Mouse (Mus musculus) lung, postnatal 36 days (tissue): ENCODE results near the gene Sult2b1.

Experiments used
- DNase-seq: peaks from one replicate; pipeline ENCODE4 v3.0.0; 2022; ENCODE audit warnings: mixed read lengths

The Sult2b1 gene

GRCm38 (mm10) chr7:45800546-45801204, 16.2 kb upstream of the Sult2b1 start:
- peak; percentile 70 for DNase-seq

GRCm38 (mm10) chr7:45800001-45800400, 15.5 kb upstream of the Sult2b1 start:
- DNase-seq, result no peak

DNA sequence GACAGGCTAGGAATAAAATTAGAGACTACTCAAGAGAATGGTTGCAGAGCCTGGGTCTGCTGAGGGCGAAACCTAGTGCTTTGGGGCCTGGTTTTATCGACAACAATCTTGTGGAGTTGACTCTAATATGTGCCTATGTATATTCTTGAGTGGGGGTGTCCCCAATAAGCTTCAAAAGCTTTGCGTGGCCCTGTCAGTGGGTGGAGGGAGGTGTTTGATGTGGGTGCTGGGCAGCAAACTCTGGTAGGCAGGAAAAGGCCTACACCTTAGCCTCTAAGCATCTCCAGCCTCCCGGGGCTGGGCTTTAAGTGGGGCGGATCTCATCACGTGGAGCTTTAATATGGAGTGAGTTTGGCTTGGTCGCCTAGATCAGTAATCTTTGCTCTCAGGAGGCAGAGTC, 14.5 kb upstream of the Sult2b1 start:
- DNase-seq, result no peak

DNA sequence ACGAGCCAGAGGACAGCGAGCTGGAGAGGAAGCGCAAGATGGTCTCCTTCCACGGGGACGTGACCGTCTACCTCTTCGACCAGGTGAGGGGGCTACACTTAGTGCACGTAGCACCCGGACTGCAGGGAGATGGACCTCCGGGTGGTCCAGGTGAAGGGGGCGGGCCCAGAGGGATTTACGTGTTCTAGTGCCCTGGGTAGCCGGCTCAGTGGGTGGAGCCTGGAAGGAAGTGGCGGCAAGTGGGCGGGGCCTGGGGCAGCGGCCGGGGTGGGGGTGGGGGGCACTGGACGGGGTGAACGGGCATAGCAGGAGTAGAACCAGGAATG, 14.0 kb upstream of the Sult2b1 start:
- peak; percentile 59 for DNase-seq

GRCm38 (mm10) chr7:45797661-45798510, 13.4 kb upstream of the Sult2b1 start:
- DNase-seq, result no peak

DNA sequence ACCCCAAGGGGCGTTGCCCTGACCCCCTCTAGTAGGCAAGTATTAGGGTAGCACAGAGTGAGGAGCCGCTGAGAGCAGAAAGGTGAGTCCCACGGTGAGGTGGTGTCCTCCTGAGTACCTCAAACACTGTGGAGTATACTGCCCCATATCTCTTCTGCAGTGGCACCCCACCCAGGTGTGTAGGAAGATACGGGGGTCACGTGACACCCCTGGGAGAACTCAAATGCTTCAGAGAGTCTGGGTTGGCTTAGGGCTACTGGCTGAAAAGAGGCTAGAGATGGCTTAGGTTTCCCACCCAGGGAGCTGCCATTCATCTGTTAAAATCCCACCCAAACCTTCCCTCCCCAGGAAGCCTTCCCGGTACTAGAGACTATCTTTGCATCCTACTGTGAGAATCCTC, 12.5 kb upstream of the Sult2b1 start:
- DNase-seq, result no peak

DNA sequence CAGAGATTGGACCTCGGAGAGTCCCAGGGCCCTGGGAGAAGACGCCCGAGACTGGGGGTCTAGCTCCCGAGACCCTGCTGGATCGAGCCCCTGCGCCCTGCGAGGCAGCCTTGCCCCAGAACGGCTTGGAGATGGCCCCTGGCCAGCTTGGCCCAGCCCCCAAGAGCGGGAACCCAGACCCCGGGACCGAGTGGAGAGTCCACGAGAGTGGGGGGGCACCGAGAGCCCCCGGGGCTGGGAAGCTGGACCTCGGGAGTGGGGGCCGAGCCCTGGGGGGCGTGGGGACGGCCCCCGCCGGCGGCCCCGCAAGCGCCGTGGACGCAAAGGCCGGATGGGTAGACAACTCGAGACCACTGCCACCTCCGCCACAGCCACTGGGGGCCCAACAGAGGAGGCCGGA, 10.5 kb upstream of the Sult2b1 start:
- DNase-seq, result no peak

GRCm38 (mm10) chr7:45793969-45794585, 9.6 kb upstream of the Sult2b1 start:
- no peak for DNase-seq

DNA sequence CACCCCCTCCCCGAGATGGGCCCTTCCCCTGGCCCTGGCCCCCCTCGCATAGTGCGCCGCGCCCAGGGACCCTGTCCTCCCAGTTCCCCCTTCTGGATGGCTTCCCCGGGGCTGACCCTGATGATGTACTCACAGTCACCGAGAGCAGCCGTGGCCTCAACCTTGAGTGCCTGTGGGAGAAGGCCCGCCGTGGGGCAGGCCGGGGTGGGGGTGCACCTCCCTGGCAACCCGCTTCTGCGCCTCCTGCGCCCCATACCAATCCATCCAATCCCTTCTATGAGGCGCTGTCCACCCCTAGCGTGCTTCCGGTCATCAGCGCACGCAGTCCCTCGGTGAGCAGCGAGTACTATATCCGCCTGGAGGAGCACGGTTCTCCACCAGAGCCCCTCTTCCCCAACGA, 8.8 kb upstream of the Sult2b1 start:
- no peak for DNase-seq

DNA sequence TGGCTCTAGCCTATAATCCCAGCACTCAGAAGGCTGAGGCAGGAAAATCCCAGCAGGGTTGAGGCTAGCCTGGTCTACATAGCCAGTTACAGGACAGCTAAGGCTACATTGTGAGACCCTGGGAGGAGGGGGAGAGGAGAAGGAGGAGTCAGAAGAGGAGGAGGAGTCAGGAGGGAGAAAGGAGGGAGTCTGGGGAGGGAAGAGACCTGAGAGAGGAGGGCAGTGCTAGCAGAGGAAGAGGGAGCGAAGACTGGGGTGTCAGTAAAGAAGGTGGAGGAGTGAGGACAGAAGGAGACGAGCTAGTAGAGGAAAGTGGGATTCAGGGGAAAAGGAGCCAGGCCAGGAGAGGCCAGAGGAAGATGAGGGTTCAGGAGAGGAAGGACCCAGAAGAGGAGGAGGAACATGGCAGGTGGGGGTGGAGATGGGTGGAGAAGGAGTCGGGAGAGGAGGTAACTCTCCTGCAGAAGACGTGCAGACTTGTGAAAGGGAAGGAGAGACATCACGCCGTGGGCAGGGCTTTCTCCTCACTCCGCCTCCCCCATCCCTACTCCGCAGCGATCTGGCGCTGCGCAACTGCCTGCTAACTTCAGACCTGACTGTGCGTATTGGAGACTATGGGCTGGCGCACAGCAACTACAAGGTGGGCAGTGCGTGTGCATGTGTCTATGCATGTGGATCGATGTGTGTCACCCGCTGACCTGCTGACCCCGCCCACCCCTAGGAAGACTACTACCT, 7.5 kb upstream of the Sult2b1 start:
- no peak for DNase-seq

DNA sequence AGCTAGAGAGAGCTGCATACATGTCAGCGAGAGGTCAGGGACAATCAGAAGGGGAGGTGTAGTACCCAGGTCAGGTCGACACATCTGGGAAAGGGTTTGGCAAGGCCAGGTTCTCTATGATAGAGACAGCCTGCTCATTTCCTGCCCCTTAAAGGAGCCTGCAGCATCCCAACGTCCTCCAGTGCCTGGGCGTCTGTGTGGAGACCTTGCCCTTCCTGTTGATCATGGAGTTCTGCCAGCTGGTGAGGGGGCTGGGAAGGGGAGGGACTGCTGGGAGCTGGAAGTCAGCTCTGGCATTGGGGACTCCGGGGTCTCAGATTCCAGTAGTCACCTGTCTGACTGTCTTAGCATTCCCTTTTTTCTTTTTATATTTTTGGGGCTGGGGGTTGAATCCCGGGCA, 6.3 kb upstream of the Sult2b1 start:
- no peak for DNase-seq

- no peak for DNase-seq
Observed at GRCm38 (mm10) chr7:45787642-45788041, 3.2 kb upstream of the Sult2b1 start.

DNA sequence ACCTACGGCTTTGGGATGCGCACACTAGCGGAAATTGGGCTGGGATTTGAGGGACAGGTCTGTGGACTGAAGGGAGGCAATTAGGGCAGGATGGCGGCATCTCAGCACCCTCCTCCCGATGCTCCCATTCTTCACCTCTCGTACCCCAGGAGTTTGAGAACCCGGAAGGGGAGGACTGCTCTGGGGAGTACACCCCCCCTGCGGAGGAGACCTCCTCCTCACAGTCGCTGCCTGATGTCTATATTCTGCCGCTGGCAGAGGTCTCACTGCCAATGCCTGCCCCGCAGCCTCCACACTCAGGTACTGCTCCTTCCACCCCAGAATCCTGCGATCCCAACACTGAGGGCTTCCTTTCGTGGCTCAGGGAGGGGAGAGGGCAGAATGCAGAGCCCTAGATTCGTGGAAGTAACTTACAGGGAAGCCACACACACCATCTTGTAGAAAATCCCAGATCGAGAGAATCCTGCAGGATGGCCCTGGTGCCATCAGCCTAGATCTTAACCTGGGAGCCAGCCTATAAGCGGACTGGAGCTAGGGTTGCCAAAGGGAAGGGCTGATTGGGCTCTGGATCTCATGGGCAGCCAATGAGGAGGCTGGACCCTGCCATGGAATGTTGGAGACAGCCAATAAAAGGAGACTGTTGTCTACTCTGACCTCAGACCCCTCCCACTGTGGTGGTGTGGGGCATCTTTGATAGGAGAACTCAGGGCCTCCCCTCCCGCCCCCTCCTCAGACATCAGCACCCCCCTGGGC, 2.4 kb upstream of the Sult2b1 start:
- DNase-seq, result no peak

- no peak for DNase-seq
Observed at GRCm38 (mm10) chr7:45786136-45786578, 1.7 kb upstream of the Sult2b1 start.

- DNase-seq, result no peak
Observed at GRCm38 (mm10) chr7:45785388-45786135, 1.1 kb upstream of the Sult2b1 start.

DNA sequence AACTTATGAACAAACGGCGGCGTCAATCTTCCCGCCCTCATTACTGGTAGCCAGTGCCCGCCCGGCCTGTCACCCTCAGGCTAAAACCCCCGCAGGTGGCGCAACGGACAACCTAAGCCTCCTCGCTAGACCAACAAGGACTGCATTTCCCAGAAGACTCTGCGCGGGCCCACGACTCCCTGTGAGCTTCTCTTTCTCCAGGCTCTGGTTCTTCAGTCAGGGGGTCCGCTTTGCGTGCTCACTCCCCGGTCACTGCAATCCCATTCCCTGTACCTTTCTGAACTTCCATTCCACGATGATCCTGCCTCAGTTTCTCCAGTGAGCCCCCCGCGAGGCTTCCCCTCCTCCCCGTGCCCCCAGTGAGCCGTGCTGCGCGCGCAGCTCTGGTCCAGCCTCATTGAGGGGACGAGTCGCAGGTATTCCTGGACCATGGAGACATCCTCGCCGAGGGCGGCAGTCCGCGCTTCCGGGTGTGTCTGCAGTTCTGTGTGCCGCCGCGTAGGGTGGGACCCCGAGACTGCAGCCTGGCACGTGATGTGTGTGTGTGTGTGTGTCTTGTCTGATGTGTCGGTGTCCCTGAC, 868 bp downstream of the Sult2b1 start, which contains the start of gene Lmtk3:
TSS of gene Lmtk3 (plus strand) at position 228 of the 581 bp plus-strand sequence.
- DNase-seq, result peak; percentile 85

DNA sequence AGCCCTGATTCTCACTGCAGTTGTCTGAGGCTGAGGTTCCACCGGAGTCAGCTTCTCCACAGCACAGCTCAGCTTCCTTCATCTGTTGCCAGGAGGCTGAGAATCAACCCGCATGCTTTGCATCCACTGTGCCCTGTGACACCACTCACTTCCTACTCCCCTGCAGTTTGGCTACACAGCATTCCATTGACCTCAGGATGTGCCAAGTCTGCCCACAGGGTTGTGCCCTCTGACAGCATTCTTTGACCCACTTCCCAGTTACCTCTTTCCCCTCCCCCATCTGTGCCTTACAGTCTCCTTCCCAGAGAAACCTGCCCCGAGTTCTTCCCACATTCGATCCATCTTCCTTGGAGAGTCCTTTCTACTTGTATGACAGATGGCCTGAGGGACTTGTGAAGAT, 2.2 kb downstream of the Sult2b1 start:
- no peak for DNase-seq

DNA sequence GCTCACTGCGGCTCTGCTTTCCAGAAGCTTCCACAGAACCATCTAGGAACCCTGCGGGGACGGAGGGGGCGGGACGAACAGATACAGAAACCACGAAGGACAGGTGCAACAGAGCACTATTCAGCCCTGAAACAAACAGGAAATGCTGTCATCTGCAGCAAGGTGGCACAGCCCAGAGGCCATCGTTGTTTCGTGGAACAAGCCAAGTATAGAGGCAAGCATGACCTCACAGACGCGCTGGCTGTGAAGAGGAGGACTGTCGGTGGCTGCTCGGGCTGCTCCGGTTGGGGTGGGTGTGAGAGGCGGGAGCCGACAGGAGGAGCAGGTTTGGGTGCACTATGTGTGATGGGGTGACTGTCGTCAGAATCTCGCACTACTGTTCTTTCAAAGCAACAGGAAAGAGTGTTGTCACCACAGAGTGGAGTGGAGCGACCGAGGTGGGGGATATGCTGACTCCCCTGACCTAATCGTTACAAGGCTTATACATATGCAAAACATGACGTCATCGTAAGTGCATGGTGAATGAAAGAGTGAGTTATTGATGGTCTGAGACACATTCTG, 5.3 kb downstream of the Sult2b1 start:
- DNase-seq, result no peak

GRCm38 (mm10) chr7:45775237-45775636, 9.2 kb downstream of the Sult2b1 start:
- DNase-seq, result no peak

DNA sequence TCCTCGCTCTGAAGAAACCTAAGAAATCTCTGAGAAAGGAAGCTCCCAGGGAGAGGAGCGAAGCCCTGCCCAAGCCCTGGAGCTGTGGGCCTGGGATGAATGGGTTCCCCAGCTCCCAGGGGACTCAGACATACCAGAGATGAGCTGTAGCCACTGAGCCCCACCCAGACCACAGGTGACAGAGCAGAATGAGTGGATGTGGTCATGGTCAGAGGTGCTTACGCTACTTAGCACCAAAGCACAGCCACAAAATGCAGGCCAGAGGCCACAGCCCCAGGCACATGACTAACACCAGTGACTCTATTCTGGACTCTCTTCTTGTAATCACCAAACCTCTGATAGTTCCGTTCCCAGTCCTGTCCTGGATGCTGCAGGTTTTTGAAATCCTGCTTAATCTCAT, 13.4 kb downstream of the Sult2b1 start:
- DNase-seq, result no peak
